Mouse (Mus musculus) heart, embryonic 13.5 days (tissue): ENCODE measurements around the gene Mbtps2. TPM values are rescaled to one million over a fixed set of nuclear protein-coding genes. Genes with fewer than 3 reads are reported as not detected.
A peak's percentile ranks its signal among the peaks of the same experiment; 100 is the strongest.

Experiments used
- ATAC-seq: fragments of 200-750 bp; cut with Nextera tagmentation; 2 replicates; pipeline ENCODE4 v1.8.0; 2017; ENCODE audit warnings: moderate TSS enrichment; ENCODE audit not compliant: insufficient number of reproducible peaks, low FRiP score, low TSS enrichment; ENCODE audit errors: extremely low read depth
- H3K27ac ChIP-seq: fragments of 300-500 bp; sonication (generic); replicated peaks from 2 replicates; pipeline ENCODE4 v1.5.1; 2015; ENCODE audit warnings: moderate library complexity, mild to moderate bottlenecking, inconsistent platforms
- H3K27me3 ChIP-seq: fragments of 300-500 bp; sonication (generic); replicated peaks from 2 replicates; pipeline ENCODE4 v1.6.1; 2015; ENCODE audit warnings: mild to moderate bottlenecking, inconsistent platforms
- H3K36me3 ChIP-seq: fragments of 300-500 bp; sonication (generic); 2 replicates; pipeline ENCODE4 v1.6.1; 2015; ENCODE audit warnings: mild to moderate bottlenecking, inconsistent platforms
- H3K4me1 ChIP-seq: fragments of 300-500 bp; sonication (generic); 2 replicates; pipeline ENCODE4 v1.6.1; 2015; ENCODE audit warnings: inconsistent platforms
- H3K4me2 ChIP-seq: fragments of 300-500 bp; sonication (generic); 2 replicates; pipeline ENCODE4 v1.6.1; 2015; ENCODE audit warnings: inconsistent platforms, mild to moderate bottlenecking, moderate library complexity
- H3K4me3 ChIP-seq: fragments of 300-500 bp; sonication (generic); 2 replicates; pipeline ENCODE4 v1.5.1; 2015; ENCODE audit warnings: moderate library complexity, mild to moderate bottlenecking, inconsistent platforms
- H3K9ac ChIP-seq: fragments of 300-500 bp; sonication (generic); 2 replicates; pipeline ENCODE4 v1.6.1; 2015; ENCODE audit warnings: inconsistent platforms, mild to moderate bottlenecking, moderate library complexity
- H3K9me3 ChIP-seq: fragments of 300-500 bp; sonication (generic); 2 replicates; pipeline ENCODE4 v1.6.1; 2016; ENCODE audit warnings: inconsistent platforms
- WGBS: fragments of 180-500 bp; shearing (Covaris S2); methylation state at CpG from one replicate; pipeline ENCODE4 v1.1.7; 2015; ENCODE audit warnings: mixed read lengths; 5-methylcytosine and 5-hydroxymethylcytosine counted together
- polyA plus RNA-seq: library from polyadenylated mRNA; unstranded; fragments of >200 nt; fragmentation: Nextera tagmentation; extraction: Ambion mirVana; gene quantifications from 2 replicates; pipeline ENCODE4 v1.2.1, GENCODE M21; 2015

The Mbtps2 gene
- polyA plus RNA-seq, result 15.0 and 16.8 TPM in 2 replicates

DNA sequence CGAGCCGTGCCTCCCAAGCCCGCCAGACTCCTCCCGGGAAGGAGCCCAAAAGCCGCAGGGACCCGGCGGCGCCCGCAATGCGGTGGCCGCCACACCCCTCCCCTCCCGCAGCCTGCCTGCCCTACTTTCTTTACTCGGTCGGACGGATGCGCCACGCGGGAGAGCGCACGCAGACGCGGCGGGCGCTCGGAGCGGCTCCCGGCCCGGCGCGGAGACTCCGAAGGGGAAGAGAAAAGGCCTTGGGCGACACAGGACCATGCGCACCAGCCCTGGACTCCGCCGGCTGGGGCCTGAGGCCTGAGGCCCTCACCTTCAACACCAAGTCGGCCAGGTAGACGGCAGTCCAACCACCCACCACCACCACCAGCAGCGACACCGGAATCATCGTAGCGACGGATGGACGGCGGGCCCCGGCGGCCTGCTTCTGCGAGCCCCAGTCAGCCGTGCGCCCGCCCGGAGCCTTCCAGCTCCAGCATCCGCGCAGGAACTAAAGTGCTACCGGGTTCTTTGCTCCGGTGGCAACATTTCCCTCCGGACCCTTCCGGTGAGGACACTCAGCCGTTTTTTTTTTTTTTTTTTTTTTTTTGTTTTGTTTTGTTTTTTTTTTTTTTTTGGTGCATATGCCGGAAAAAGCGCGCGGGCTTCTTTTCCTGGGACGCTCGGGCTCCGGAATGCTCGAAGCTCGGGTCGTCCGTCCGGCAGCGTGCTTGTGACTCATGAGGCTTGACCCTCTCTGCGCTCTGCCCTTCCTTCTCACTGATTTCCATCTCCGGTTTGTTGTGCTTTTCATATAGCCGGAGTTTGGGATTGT is at the start of gene Mbtps2:
Gene Mbtps2 (minus strand): TSS at position 530 of the 811 bp plus-strand sequence.
- H3K4me2 ChIP-seq, result peak within 1 kb of the TSS; percentile 66
- H3K4me1 ChIP-seq, result peaks cover 14% of the 10 kb centered on the region
- H3K27ac ChIP-seq, result peak within 1 kb of the TSS; percentile 91
- WGBS, result 9% methylated on average over 67 of the region's 74 CpGs
- H3K36me3 ChIP-seq, result no peaks in the 10 kb centered on the region
- H3K9me3 ChIP-seq, result no peaks in the 10 kb centered on the region
- peak within 1 kb of the TSS; percentile 73 for H3K4me3 ChIP-seq
- H3K9ac ChIP-seq, result peak within 1 kb of the TSS; percentile 91
- no peak for ATAC-seq
- H3K27me3 ChIP-seq, result no peaks in the 10 kb centered on the region

DNA sequence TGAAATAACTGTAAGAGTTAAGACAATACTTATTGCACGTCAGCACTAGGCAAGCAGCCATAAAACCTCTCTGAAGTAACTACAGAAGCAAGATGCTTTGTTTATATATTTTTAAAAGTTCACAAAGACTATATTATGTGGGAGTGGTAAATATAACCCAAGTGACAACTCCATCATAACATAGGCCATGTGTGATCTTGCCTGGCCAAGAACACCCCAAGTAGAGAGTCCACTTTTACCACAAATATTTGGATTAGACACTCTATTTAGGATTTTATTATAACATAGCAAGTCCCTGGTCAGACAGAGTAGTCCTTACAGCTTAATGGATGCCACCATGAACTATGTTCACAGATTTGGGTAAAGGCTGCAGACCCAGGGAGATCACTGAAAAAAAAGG is 47.9 kb upstream of the Mbtps2 start:
- no peaks in the 10 kb centered on the region for H3K36me3 ChIP-seq
- H3K9me3 ChIP-seq, result no peaks in the 10 kb centered on the region
- WGBS, result 55% methylated on average over 1 of the region's 1 CpGs
- no peak overlapping the region for H3K27ac ChIP-seq
- H3K9ac ChIP-seq, result no peak overlapping the region
- H3K4me3 ChIP-seq, result no peak overlapping the region
- no peak for ATAC-seq
- H3K4me2 ChIP-seq, result no peak overlapping the region
- H3K4me1 ChIP-seq, result no peaks in the 10 kb centered on the region
- peaks cover 6% of the 10 kb centered on the region; the same call in 1 of the 2 replicates for H3K27me3 ChIP-seq

DNA sequence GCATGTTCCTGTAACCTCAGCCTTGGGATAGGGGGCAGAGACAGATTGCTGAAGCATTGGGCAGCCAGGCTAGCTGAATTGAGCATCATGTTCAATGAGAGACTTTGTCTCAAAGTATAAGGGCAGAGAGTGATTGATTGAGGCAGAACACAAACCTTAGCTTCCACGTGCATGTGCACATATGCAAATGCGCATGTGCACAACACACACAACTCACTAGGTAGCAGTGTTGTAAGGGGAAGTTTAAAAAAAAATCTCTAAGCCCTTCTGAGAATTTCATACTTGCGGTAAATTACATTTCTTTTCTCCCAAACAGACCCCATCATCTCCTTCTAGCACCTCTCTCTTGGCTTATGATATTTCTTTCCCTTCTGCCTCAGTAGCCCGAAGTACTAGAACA is 46.2 kb upstream of the Mbtps2 start:
- WGBS, result 67% methylated on average over 4 of the region's 4 CpGs
- ATAC-seq, result no peak

DNA sequence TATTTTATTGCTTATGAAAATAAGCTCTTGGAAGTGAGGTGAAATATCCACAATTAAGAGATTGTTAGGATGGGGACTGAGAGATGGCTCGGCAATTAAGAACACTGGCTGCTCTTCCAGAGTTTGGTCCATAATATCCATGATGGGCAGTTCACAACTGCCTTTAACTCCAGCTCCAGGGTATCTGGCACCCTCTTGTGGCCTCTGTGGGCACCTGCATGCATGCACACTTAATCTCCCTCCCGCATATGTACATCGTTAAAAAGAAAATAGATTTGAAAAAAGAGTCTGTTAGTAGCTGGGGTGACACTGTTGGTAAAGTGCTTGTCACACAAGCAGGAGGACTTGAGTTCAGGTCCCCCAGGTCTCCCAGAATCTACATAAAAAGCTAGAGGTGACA is 45.8 kb upstream of the Mbtps2 start:
- ATAC-seq, result no peak
- H3K4me2 ChIP-seq, result no peak overlapping the region
- H3K27ac ChIP-seq, result no peak overlapping the region
- H3K27me3 ChIP-seq, result peaks cover 6% of the 10 kb centered on the region; the same call in 1 of the 2 replicates
- no peak overlapping the region for H3K4me3 ChIP-seq
- H3K36me3 ChIP-seq, result no peaks in the 10 kb centered on the region
- no peak overlapping the region for H3K9ac ChIP-seq
- no peaks in the 10 kb centered on the region for H3K4me1 ChIP-seq
- H3K9me3 ChIP-seq, result no peaks in the 10 kb centered on the region
- WGBS, result 13% methylated on average over 3 of the region's 3 CpGs

More for the DNA sequence above, 46.2 kb upstream of the Mbtps2 start:
- Histone ChIP-seq H3K9ac (no peak overlapping the region), H3K27ac (no peak overlapping the region), H3K36me3 (no peaks in the 10 kb centered on the region), H3K4me3 (no peak overlapping the region), H3K27me3 (peaks cover 6% of the 10 kb centered on the region; the same call in 1 of the 2 replicates), H3K4me1 (no peaks in the 10 kb centered on the region), H3K9me3 (no peaks in the 10 kb centered on the region), H3K4me2 (no peak overlapping the region)

GRCm38 (mm10) chrX:157642856-157643255 is 44.3 kb upstream of the Mbtps2 start:
- no peaks in the 10 kb centered on the region for H3K36me3 ChIP-seq
- no peak for ATAC-seq
- no peaks in the 10 kb centered on the region for H3K9me3 ChIP-seq
- no peak overlapping the region for H3K4me3 ChIP-seq
- H3K4me2 ChIP-seq, result no peak overlapping the region
- 77% methylated on average over 5 of the region's 5 CpGs for WGBS
- no peaks in the 10 kb centered on the region for H3K4me1 ChIP-seq
- H3K9ac ChIP-seq, result no peak overlapping the region
- no peak overlapping the region for H3K27ac ChIP-seq
- peaks cover 6% of the 10 kb centered on the region; the same call in 1 of the 2 replicates for H3K27me3 ChIP-seq

DNA sequence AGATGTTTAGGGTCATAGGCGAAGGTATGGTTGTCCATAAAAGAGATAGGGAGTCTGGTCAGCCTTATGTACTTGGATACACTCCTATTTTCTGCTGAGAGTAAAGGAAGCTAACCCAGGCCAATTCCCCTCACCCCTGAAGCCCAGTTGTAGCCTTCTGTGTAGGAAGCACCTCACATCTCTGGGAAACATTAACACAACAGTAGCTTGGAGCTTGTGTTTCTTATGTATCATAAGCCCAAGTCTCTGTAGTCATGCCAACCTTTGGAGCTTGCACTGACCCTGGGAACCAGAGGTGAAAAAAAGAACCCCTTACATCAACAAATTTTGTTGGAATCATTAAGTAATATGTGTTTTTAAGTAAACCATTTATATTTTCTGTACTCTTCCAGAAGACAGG is 38.7 kb upstream of the Mbtps2 start:
- no peak for ATAC-seq

GRCm38 (mm10) chrX:157633676-157634414 is 35.3 kb upstream of the Mbtps2 start:
- Histone ChIP-seq H3K4me1 (no peaks in the 10 kb centered on the region), H3K27ac (no peak overlapping the region), H3K9ac (no peak overlapping the region), H3K36me3 (no peaks in the 10 kb centered on the region), H3K27me3 (no peaks in the 10 kb centered on the region), H3K4me3 (no peak overlapping the region), H3K9me3 (no peaks in the 10 kb centered on the region), H3K4me2 (no peak overlapping the region)
- WGBS, result 43% methylated on average over 3 of the region's 3 CpGs
- ATAC-seq, result no peak

More for the DNA sequence above, 38.7 kb upstream of the Mbtps2 start:
- Histone ChIP-seq H3K27me3 (no peaks in the 10 kb centered on the region), H3K27ac (no peak overlapping the region), H3K4me3 (no peak overlapping the region), H3K4me1 (no peaks in the 10 kb centered on the region), H3K9ac (no peak overlapping the region), H3K36me3 (no peaks in the 10 kb centered on the region), H3K4me2 (no peak overlapping the region), H3K9me3 (no peaks in the 10 kb centered on the region)
- 37% methylated on average over 1 of the region's 1 CpGs for WGBS

DNA sequence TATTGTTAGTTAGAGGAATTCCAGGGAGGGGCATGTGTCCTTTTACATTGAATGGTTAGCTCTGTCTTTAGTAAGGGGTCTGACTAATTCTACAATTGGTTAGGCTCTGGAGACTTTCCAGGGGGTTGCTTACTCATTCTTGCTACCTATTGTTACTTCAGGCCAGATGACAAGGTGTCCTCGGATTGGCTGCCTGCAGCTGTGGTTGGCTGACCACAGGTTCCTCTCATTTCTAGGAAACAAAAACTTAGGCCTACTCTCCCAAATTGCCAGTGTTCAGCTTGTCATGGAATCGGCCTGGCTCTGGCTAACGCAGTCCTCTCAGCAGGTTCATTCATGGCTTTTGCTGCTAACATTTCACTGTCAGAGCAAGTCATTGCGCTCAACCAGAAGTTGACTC is 31.8 kb upstream of the Mbtps2 start:
- H3K4me2 ChIP-seq, result no peak overlapping the region
- no peak overlapping the region for H3K9ac ChIP-seq
- no peak for ATAC-seq
- H3K4me3 ChIP-seq, result no peak overlapping the region
- no peak overlapping the region for H3K27ac ChIP-seq
- no peaks in the 10 kb centered on the region for H3K9me3 ChIP-seq
- no peaks in the 10 kb centered on the region for H3K36me3 ChIP-seq
- no peaks in the 10 kb centered on the region for H3K4me1 ChIP-seq
- 74% methylated on average over 4 of the region's 4 CpGs for WGBS
- H3K27me3 ChIP-seq, result no peaks in the 10 kb centered on the region

- Histone ChIP-seq H3K27me3 (no peaks in the 10 kb centered on the region), H3K27ac (no peak overlapping the region), H3K9me3 (no peaks in the 10 kb centered on the region), H3K4me1 (no peaks in the 10 kb centered on the region), H3K4me2 (peak overlapping the region; percentile 62), H3K36me3 (no peaks in the 10 kb centered on the region), H3K4me3 (peak overlapping the region; percentile 30), H3K9ac (peak overlapping the region; percentile 44; the same call in 1 of the 2 replicates)
- 20% methylated on average over 32 of the region's 32 CpGs for WGBS
- ATAC-seq, result no peak
These were observed 14.4 kb upstream of the Mbtps2 start for GRCm38 (mm10) chrX:157612894-157613293.

GRCm38 (mm10) chrX:157601450-157601849 is 2.9 kb upstream of the Mbtps2 start:
- Histone ChIP-seq H3K4me3 (no peak overlapping the region), H3K36me3 (no peaks in the 10 kb centered on the region), H3K27ac (peak overlapping the region; percentile 42; the same call in 1 of the 2 replicates), H3K9me3 (no peaks in the 10 kb centered on the region), H3K27me3 (no peaks in the 10 kb centered on the region), H3K4me2 (no peak overlapping the region), H3K4me1 (peaks cover 8% of the 10 kb centered on the region), H3K9ac (no peak overlapping the region)
- WGBS, result 9% methylated on average over 3 of the region's 3 CpGs
- ATAC-seq, result no peak

DNA sequence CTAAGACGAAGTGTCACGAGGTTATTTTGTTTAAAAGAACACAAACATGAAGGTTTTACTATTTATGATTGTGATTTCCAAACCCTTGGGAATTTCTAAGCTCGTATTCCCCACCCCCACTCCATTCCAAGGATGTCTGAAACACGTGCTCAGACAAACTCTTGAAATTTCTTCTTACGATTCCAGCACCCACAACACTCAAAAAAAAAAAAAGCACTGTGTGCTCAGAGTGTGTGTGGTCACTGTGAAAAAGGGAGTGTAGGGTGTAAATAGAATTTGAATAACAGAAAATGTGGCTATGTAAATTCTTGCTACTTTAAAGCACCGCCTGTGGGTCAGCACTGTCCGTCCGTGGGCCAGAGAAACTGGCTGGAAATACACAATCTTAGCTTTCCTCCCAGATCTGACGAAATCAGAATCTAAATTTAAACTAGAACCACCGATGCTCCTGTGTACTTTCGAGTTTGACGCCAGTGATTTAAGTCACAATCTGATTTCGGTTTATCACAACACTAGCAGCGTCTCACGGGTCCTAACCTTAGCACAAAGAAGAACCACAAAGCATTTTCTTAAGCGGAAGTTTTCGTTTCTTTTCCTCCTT is 830 bp downstream of the Mbtps2 start:
- Histone ChIP-seq H3K36me3 (no peaks in the 10 kb centered on the region), H3K4me2 (peak overlapping the region; percentile 66), H3K27ac (peak overlapping the region; percentile 91), H3K27me3 (no peaks in the 10 kb centered on the region), H3K4me1 (peaks cover 14% of the 10 kb centered on the region), H3K9ac (peak overlapping the region; percentile 91), H3K9me3 (no peaks in the 10 kb centered on the region), H3K4me3 (peak overlapping the region; percentile 73)
- 12% methylated on average over 17 of the region's 17 CpGs for WGBS
- no peak for ATAC-seq
